Mouse (Mus musculus) brain, embryonic 14.5 days (tissue): ENCODE results near the gene Alk.

ENCODE experiments used
- CTCF ChIP-seq: fragments of 200-500 bp; IDR thresholded peaks from 2 replicates; pipeline ENCODE4 v1.5.1; 2012; ENCODE audit warnings: inconsistent platforms, mild to moderate bottlenecking, moderate library complexity, borderline replicate concordance; ENCODE audit not compliant: insufficient read depth, insufficient read length; ENCODE audit errors: extremely low read depth
- POLR2A ChIP-seq: fragments of 200-500 bp; IDR thresholded peaks from 2 replicates; pipeline ENCODE4 v1.6.1; 2012; ENCODE audit warnings: mild to moderate bottlenecking, inconsistent platforms, borderline replicate concordance; ENCODE audit not compliant: poor library complexity, insufficient read depth, insufficient read length, severe bottlenecking; ENCODE audit errors: extremely low read depth

GRCm38 (mm10) chr17:71864039-71864438 lies 740.4 kb downstream of the Alk start:
- no peak for TF ChIP-seq POLR2A
- no peak for TF ChIP-seq CTCF
